Mouse (Mus musculus): ENCODE measurements around the gene Gm10283. TPM values are rescaled to one million over a fixed set of nuclear protein-coding genes. Genes with fewer than 3 reads are reported as not detected.

Gm10283 gene
- polyA plus RNA-seq (2014; fragmentation: Illumina TruSeq; extraction: RNeasy Lipid Tissue Mini Kit (QIAGEN cat#74804); ENCODE audit: low read depth, low replicate concordance), result not detected

GRCm38 (mm10) chr8:60503098-60503497 is at the start of gene Gm10283:
Gene Gm10283 (minus strand): TSS chr8:60503198.

GRCm38 (mm10) chr8:60505653-60506521 is 2.9 kb upstream of the Gm10283 start, which contains the start of gene Aadat:
Gene Aadat (plus strand): TSS chr8:60505932.

Other genes with a start within 250 kb of the Gm10283 start
- gene Aadat, start 2.7 kb upstream of the Gm10283 start, polyA plus RNA-seq (2014; fragmentation: Illumina TruSeq; extraction: RNeasy Lipid Tissue Mini Kit (QIAGEN cat#74804); ENCODE audit: low read depth, low replicate concordance), result not detected
- 13.4 TPM for gene Mfap3l, start 129.6 kb upstream of the Gm10283 start, polyA plus RNA-seq (2014; fragmentation: Illumina TruSeq; extraction: RNeasy Lipid Tissue Mini Kit (QIAGEN cat#74804); ENCODE audit: low read depth, low replicate concordance)

Data from adrenal gland, adult 10 weeks (tissue).